Mouse (Mus musculus) macrophage (primary cell): Measurements from ENCODE around the gene Ephb1. TPM values are rescaled to one million over a fixed set of nuclear protein-coding genes. Genes with fewer than 3 reads are reported as not detected.

Experiments used
- H3K27ac ChIP-seq: fragments of 350-480 bp; formaldehyde crosslinking; 2 replicates; pipeline ENCODE4 v1.9.0; 2021
- H3K36me3 ChIP-seq: fragments of 350-480 bp; formaldehyde crosslinking; 2 replicates; pipeline ENCODE4 v1.9.0; 2021; ENCODE audit errors: inconsistent target
- H3K4me3 ChIP-seq: fragments of 350-480 bp; formaldehyde crosslinking; 2 replicates; pipeline ENCODE4 v1.9.0; 2021; ENCODE audit errors: inconsistent target
- H3K79me2 ChIP-seq: fragments of 350-480 bp; formaldehyde crosslinking; 2 replicates; pipeline ENCODE4 v1.9.0; 2021; ENCODE audit errors: inconsistent target
- WGBS: methylation state at CpG from one replicate; pipeline ENCODE4 v1.1.7; 2026; ENCODE audit warnings: inconsistent platforms; ENCODE audit not compliant: missing documents; 5-methylcytosine and 5-hydroxymethylcytosine counted together
- polyA plus RNA-seq: library from polyadenylated mRNA; stranded (reverse); fragments of 250-400 nt; gene quantifications from 3 replicates; pipeline ENCODE4 v1.2.4, GENCODE M21; 2018; ENCODE audit warnings: inconsistent platforms

Gene Ephb1
- polyA plus RNA-seq, 1 experiment from 2014 or later: not detected

GRCm38 (mm10) chr9:102169706-102170105 lies 184.8 kb downstream of the Ephb1 start:
- 78% methylated on average over 7 of the region's 7 CpGs for WGBS
- no peaks in the 10 kb centered on the region for H3K79me2 ChIP-seq
- no peaks in the 10 kb centered on the region for H3K36me3 ChIP-seq
- no peak overlapping the region for H3K4me3 ChIP-seq
- no peak overlapping the region for H3K27ac ChIP-seq

GRCm38 (mm10) chr9:102155876-102156275 lies 198.6 kb downstream of the Ephb1 start:
- H3K79me2 ChIP-seq: no peaks in the 10 kb centered on the region
- 65% methylated on average over 3 of the region's 3 CpGs for WGBS
- no peak overlapping the region for H3K4me3 ChIP-seq
- H3K36me3 ChIP-seq: no peaks in the 10 kb centered on the region
- H3K27ac ChIP-seq: no peak overlapping the region

- Histone ChIP-seq H3K36me3 (no peaks in the 10 kb centered on the region), H3K27ac (no peak overlapping the region), H3K79me2 (no peaks in the 10 kb centered on the region), H3K4me3 (no peak overlapping the region)
- 89% methylated on average over 4 of the region's 4 CpGs for WGBS
Observed at GRCm38 (mm10) chr9:102139181-102139580, 215.3 kb downstream of the Ephb1 start.

- Histone ChIP-seq H3K4me3 (no peak overlapping the region), H3K79me2 (no peaks in the 10 kb centered on the region), H3K36me3 (no peaks in the 10 kb centered on the region), H3K27ac (no peak overlapping the region)
- 94% methylated on average over 7 of the region's 7 CpGs for WGBS
Observed at GRCm38 (mm10) chr9:102138671-102139070, 215.8 kb downstream of the Ephb1 start.

GRCm38 (mm10) chr9:102138187-102138586 lies 216.3 kb downstream of the Ephb1 start:
- Histone ChIP-seq H3K36me3 (no peaks in the 10 kb centered on the region), H3K4me3 (no peak overlapping the region), H3K79me2 (no peaks in the 10 kb centered on the region), H3K27ac (no peak overlapping the region)

- no peak overlapping the region for H3K27ac ChIP-seq
- no peak overlapping the region for H3K4me3 ChIP-seq
- no peaks in the 10 kb centered on the region for H3K79me2 ChIP-seq
- no peaks in the 10 kb centered on the region for H3K36me3 ChIP-seq
Observed at GRCm38 (mm10) chr9:102130506-102130905, 224.0 kb downstream of the Ephb1 start.

GRCm38 (mm10) chr9:102126510-102126909 lies 228.0 kb downstream of the Ephb1 start:
- no peak overlapping the region for H3K27ac ChIP-seq
- no peaks in the 10 kb centered on the region for H3K79me2 ChIP-seq
- WGBS: 85% methylated on average over 3 of the region's 3 CpGs
- H3K4me3 ChIP-seq: no peak overlapping the region
- H3K36me3 ChIP-seq: no peaks in the 10 kb centered on the region

- Histone ChIP-seq H3K27ac (no peak overlapping the region), H3K79me2 (no peaks in the 10 kb centered on the region), H3K36me3 (no peaks in the 10 kb centered on the region), H3K4me3 (no peak overlapping the region)
- 69% methylated on average over 4 of the region's 4 CpGs for WGBS
Observed at GRCm38 (mm10) chr9:102122880-102123453, 231.5 kb downstream of the Ephb1 start.

GRCm38 (mm10) chr9:102119422-102119821 lies 235.1 kb downstream of the Ephb1 start:
- WGBS: 73% methylated on average over 3 of the region's 3 CpGs
- Histone ChIP-seq H3K36me3 (no peaks in the 10 kb centered on the region), H3K4me3 (no peak overlapping the region), H3K79me2 (no peaks in the 10 kb centered on the region), H3K27ac (no peak overlapping the region)

- WGBS: 89% methylated on average over 9 of the region's 10 CpGs
- no peaks in the 10 kb centered on the region for H3K36me3 ChIP-seq
- H3K79me2 ChIP-seq: no peaks in the 10 kb centered on the region
- H3K27ac ChIP-seq: no peak overlapping the region
- no peak overlapping the region for H3K4me3 ChIP-seq
Observed at GRCm38 (mm10) chr9:102115326-102115725, 239.2 kb downstream of the Ephb1 start.

GRCm38 (mm10) chr9:102111471-102111870 lies 243.0 kb downstream of the Ephb1 start:
- Histone ChIP-seq H3K4me3 (no peak overlapping the region), H3K79me2 (no peaks in the 10 kb centered on the region), H3K27ac (no peak overlapping the region), H3K36me3 (no peaks in the 10 kb centered on the region)
- 87% methylated on average over 3 of the region's 3 CpGs for WGBS

- H3K79me2 ChIP-seq: no peaks in the 10 kb centered on the region
- H3K36me3 ChIP-seq: no peaks in the 10 kb centered on the region
- WGBS: 86% methylated on average over 3 of the region's 3 CpGs
Observed at GRCm38 (mm10) chr9:102107978-102108377, 246.5 kb downstream of the Ephb1 start.

GRCm38 (mm10) chr9:102107213-102107612 lies 247.3 kb downstream of the Ephb1 start:
- Histone ChIP-seq H3K79me2 (no peaks in the 10 kb centered on the region), H3K27ac (no peak overlapping the region), H3K4me3 (no peak overlapping the region), H3K36me3 (no peaks in the 10 kb centered on the region)
- WGBS: 84% methylated on average over 2 of the region's 2 CpGs

More at GRCm38 (mm10) chr9:102107978-102108377, 246.5 kb downstream of the Ephb1 start:
- no peak overlapping the region for H3K4me3 ChIP-seq
- no peak overlapping the region for H3K27ac ChIP-seq

GRCm38 (mm10) chr9:102096825-102097224 lies 257.7 kb downstream of the Ephb1 start:
- Histone ChIP-seq H3K27ac (no peak overlapping the region), H3K79me2 (no peaks in the 10 kb centered on the region), H3K36me3 (no peaks in the 10 kb centered on the region), H3K4me3 (no peak overlapping the region)
- WGBS: 57% methylated on average over 7 of the region's 7 CpGs

GRCm38 (mm10) chr9:102088598-102088997 lies 265.9 kb downstream of the Ephb1 start:
- 84% methylated on average over 5 of the region's 5 CpGs for WGBS
- Histone ChIP-seq H3K79me2 (no peaks in the 10 kb centered on the region), H3K36me3 (no peaks in the 10 kb centered on the region), H3K4me3 (no peak overlapping the region), H3K27ac (no peak overlapping the region)

- no peaks in the 10 kb centered on the region for H3K79me2 ChIP-seq
- H3K36me3 ChIP-seq: no peaks in the 10 kb centered on the region
- 34% methylated on average over 24 of the region's 24 CpGs for WGBS
- no peak overlapping the region for H3K27ac ChIP-seq
- no peak overlapping the region for H3K4me3 ChIP-seq
Observed at GRCm38 (mm10) chr9:102086053-102086706, 268.3 kb downstream of the Ephb1 start.
